Mouse (Mus musculus): ENCODE results near the gene Cd164. TPM values are rescaled to one million over a fixed set of nuclear protein-coding genes. Genes with fewer than 3 reads are reported as not detected.
A peak's percentile ranks its signal among the peaks of the same experiment; 100 is the strongest.

Cd164 gene
- total RNA-seq, 2 experiments from 2014 or later, result 133 to 157 TPM

- DNase-seq, result no peak
- no peak overlapping the region for H3K4me3 ChIP-seq
- TF ChIP-seq CTCF (IDR thresholded peaks at IDR 0.05), result peak; percentile 57
- intact Hi-C loops (cut with DNase I), result loop anchor here (5.0 to 10.0 kb wide), 3 partner anchors 74 to 507 kb away; partner anchors contain the start of genes Ak9 and Fig4
- H3K27ac ChIP-seq, result no peak overlapping the region
Measured at GRCm38 (mm10) chr10:41509160-41509559, 10.1 kb upstream of the Cd164 start.

GRCm38 (mm10) chr10:41514301-41514700, 4.9 kb upstream of the Cd164 start:
- intact Hi-C loops (cut with DNase I), result loop anchor here (10.0 kb wide), 1 partner anchor 290 kb away; the partner anchor contains the start of genes Cep57l1 and Sesn1
- no peak overlapping the region for H3K27ac ChIP-seq
- DNase-seq, result no peak
- no peak for TF ChIP-seq CTCF (IDR thresholded peaks at IDR 0.05)
- H3K4me3 ChIP-seq, result no peak overlapping the region

DNA sequence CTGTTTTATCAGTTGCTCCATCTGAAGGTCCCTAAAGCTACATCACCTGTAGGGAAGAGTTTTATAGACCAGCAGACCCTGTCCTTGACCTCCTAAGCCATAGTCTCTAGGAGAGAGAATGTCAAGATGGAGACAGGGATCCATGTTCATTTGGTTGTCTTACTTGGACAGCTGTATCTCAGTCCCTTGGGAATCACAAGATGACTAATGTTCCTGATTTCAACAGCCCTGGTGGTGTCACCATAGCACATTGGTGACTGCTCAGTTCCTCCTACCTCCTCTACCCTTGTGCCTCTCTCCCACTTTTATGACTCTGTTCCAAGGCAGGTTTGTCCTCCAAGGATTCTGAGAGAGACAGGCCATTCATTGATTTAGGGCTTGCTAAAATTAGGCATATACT, 4.3 kb upstream of the Cd164 start:
- DNase-seq, result no peak
- Histone ChIP-seq H3K4me3 (no peak overlapping the region), H3K27ac (no peak overlapping the region)
- no peak for TF ChIP-seq CTCF (IDR thresholded peaks at IDR 0.05)
- intact Hi-C loops (cut with DNase I), result loop anchor here (10.0 kb wide), 1 partner anchor 290 kb away; the partner anchor contains the start of genes Cep57l1 and Sesn1

DNA sequence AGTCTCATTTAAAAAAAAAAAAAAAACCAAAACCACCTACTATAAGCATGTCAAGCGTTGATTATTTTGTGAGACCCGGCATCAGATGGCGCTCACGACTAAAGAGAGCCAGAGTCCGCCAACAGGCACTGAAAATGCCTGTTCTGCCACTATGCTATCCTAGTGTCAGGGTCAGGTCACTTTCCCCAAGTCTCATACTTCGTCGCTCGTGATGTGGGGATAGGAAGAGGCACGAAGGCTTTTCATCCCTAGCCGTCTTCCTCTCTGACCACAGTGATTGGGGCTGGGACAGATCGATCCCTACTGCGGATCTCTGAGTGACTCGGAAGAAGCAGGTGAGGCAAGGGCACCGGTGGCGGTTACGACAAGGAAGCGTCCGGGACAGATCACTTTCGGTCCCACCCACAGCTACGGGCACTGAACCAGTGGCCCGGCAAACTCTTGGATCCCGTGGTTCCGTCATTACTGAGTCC, 670 bp upstream of the Cd164 start:
- peak; percentile 73 for TF ChIP-seq CTCF (IDR thresholded peaks at IDR 0.05)
- intact Hi-C loops (cut with DNase I), result loop anchor here (1.0 to 10.0 kb wide), 3 partner anchors 80 to 286 kb away; partner anchors contain the start of genes Cep57l1 and Sesn1
- peak overlapping the region; percentile 93 for H3K4me3 ChIP-seq
- DNase-seq, result peak; percentile 83
- H3K27ac ChIP-seq, result peak overlapping the region; percentile 100

DNA sequence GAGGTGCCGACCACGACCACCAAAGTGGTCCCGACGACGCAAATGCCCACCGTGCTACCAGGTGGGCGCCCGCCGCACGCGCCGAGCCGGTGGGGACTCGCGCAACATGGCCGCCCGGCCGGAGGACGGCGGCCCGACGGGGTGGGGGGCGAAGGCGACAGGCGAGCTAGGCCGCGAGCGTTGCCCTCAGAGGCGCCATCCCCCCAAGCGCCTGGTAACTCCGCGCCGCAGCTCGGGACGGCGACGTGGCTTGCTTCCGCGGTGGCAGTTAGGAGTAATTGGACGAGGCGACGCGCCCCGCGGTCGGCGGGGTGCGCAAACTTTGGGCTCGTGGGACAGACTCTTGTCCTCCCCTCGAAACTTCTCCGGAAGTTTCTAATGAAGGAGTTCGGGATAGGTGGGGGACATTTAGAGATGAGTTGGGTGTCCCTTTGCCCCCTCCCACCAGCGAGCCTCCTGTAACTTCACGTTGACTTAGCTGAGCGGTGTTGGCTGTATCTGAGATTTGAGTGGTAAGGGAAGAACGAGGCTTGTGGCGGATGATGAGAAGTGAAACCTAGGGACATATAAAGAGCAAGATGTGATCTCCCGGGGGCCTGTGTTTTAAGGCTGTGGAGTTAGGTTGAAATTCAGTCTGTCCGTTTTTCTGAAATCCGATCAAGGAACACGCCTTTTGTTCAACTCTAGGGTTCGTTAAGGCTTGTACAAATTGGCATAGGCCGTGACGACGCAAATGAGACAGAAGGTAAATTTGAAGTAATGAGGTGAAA, 611 bp downstream of the Cd164 start:
- TF ChIP-seq CTCF (IDR thresholded peaks at IDR 0.05), result no peak

DNA sequence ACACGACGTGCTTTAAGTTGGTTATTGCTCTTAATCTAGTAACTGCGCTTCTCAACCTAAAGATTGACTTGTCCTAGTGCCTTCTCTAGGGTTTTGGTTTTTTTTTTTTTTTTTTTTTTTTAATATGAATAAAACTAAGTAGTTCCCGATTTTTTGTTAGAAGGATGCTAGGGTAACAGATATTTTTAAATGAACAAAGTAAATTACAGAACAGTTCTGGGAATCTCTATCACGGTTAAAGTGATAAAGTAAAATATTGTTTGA, 1.1 kb downstream of the Cd164 start:
- TF ChIP-seq CTCF (IDR thresholded peaks at IDR 0.05), result no peak
- Histone ChIP-seq H3K4me3 (peak overlapping the region; percentile 93), H3K27ac (peak overlapping the region; percentile 100)
- DNase-seq, result no peak
- intact Hi-C loops (cut with DNase I), result no loop called here

More for the DNA sequence above, 611 bp downstream of the Cd164 start:
- DNase-seq, result peak; percentile 81
- Histone ChIP-seq H3K4me3 (peak overlapping the region; percentile 93), H3K27ac (peak overlapping the region; percentile 100)
- intact Hi-C loops (cut with DNase I), result loop anchor here (2.0 to 10.0 kb wide), 2 partner anchors 79 to 285 kb away; partner anchors contain the start of genes Cep57l1 and Sesn1

DNA sequence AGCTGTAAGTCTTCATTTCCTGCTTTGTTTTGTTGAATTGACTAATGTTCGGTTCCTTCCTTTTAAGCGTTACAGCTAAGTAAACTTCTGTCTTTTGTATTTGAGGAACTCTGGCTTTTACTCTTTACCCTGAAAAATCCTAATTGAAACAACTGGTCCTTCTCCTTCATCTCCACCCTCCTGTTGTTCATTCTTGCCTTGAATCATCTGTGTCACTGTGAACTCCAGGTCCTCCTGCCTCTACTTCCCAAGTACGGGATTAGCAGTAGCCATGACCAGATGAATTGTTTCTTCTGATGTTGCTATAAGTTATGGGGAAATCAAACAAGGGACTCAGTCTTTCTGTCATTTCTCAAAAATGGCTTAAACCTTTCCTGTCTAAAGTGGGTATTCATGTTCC, 4.2 kb downstream of the Cd164 start:
- H3K27ac ChIP-seq, result peak overlapping the region; percentile 4; the same call in 1 of the 2 replicates
- no peak for DNase-seq
- no peak for TF ChIP-seq CTCF (IDR thresholded peaks at IDR 0.05)
- H3K4me3 ChIP-seq, result no peak overlapping the region
- intact Hi-C loops (cut with DNase I), result no loop called here

- no peak for TF ChIP-seq CTCF (IDR thresholded peaks at IDR 0.05)
- Histone ChIP-seq H3K27ac (no peak overlapping the region), H3K4me3 (no peak overlapping the region)
- intact Hi-C loops (cut with DNase I), result no loop called here
- no peak for DNase-seq
Measured at GRCm38 (mm10) chr10:41525696-41526095, 6.5 kb downstream of the Cd164 start.

GRCm38 (mm10) chr10:41529972-41530371, 10.8 kb downstream of the Cd164 start:
- no peak for DNase-seq
- intact Hi-C loops (cut with DNase I), result loop anchor here (5.0 kb wide), 1 partner anchor 67 kb away; no protein-coding TSS in a partner anchor
- Histone ChIP-seq H3K27ac (no peak overlapping the region), H3K4me3 (no peak overlapping the region)
- TF ChIP-seq CTCF (IDR thresholded peaks at IDR 0.05), result no peak

GRCm38 (mm10) chr10:41535991-41536390, 16.8 kb downstream of the Cd164 start:
- H3K27ac ChIP-seq, result no peak overlapping the region
- H3K4me3 ChIP-seq, result no peak overlapping the region
- intact Hi-C loops (cut with DNase I), result no loop called here
- no peak for DNase-seq
- no peak for TF ChIP-seq CTCF (IDR thresholded peaks at IDR 0.05)

DNA sequence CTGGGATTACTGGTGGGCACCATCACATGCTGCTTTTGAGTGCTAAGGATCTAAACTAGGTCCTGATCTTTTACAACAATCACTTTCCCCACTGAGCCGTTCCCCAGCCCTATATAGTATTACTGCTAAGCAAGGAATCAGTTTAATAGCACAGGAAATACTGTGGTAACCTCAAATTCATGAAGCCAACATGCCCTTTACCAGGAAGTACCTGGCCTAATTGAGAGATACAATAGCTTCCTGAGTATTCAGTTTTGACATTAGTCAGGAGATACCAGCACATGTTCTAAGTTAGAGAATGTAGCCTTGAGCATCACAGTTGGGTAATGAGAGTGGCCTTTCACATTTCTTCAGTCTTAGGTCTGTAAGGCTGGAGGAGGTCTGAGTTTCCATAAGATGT, 17.5 kb downstream of the Cd164 start:
- no peak overlapping the region for H3K27ac ChIP-seq
- intact Hi-C loops (cut with DNase I), result no loop called here
- no peak overlapping the region for H3K4me3 ChIP-seq
- TF ChIP-seq CTCF (IDR thresholded peaks at IDR 0.05), result no peak
- DNase-seq, result no peak

GRCm38 (mm10) chr10:41537226-41537982, 18.2 kb downstream of the Cd164 start:
- no peak for DNase-seq
- Histone ChIP-seq H3K4me3 (no peak overlapping the region), H3K27ac (no peak overlapping the region)
- TF ChIP-seq CTCF (IDR thresholded peaks at IDR 0.05), result no peak
- intact Hi-C loops (cut with DNase I), result no loop called here

DNA sequence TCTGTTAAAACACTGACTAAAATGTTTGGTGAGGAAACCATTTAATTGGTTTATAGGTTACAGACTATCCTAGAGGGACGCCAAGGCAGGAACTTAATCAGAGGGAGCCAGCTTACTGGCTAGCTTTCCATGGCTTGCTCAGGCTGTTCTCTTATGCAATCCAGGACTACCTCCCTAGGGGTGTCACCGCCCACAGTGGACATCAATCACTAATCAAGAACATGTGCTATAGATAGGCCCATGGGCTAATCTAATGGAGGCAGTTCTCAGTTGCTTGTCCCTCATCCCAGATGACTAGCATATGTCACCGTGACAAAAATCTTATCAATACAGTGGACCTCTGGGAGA, 18.7 kb downstream of the Cd164 start:
- no peak for DNase-seq
- no peak for TF ChIP-seq CTCF (IDR thresholded peaks at IDR 0.05)
- intact Hi-C loops (cut with DNase I), result no loop called here
- no peak overlapping the region for H3K4me3 ChIP-seq
- no peak overlapping the region for H3K27ac ChIP-seq
